Mouse (Mus musculus) MEL (cell line): ENCODE results near the gene Dock4. TPM values are rescaled to one million over a fixed set of nuclear protein-coding genes. Genes with fewer than 3 reads are reported as not detected.

Source experiments
- DNase-seq: peaks from one replicate; pipeline ENCODE4 v3.0.0; 2011; ENCODE audit warnings: low read depth, low spot score
- H3K27ac ChIP-seq: 2 replicates; pipeline ENCODE4 v1.5.1; 2012; ENCODE audit warnings: low read depth, mild to moderate bottlenecking, control low read depth, low read length, moderate library complexity; ENCODE audit not compliant: control insufficient read depth
- H3K27me3 ChIP-seq, 2 experiments: fragments of 150-350 bp in 1 of 2; sonication (generic) in 1 of 2; 2 replicates each; pipeline ENCODE4 v1.6.1; 2012; ENCODE audit warnings: low read length in 2 of 2, mild to moderate bottlenecking in 2 of 2, improper control_type of control experiment in 1 of 2, moderate library complexity in 1 of 2; ENCODE audit not compliant: insufficient read depth in 2 of 2, control insufficient read depth in 1 of 2
- H3K36me3 ChIP-seq, 2 experiments: 2 replicates each; pipeline ENCODE4 v1.6.1; 2012 to 2014; ENCODE audit warnings: low read length in 2 of 2, improper control_type of control experiment in 1 of 2, inconsistent platforms in 1 of 2, mild to moderate bottlenecking in 1 of 2; ENCODE audit not compliant: insufficient read depth in 2 of 2, control insufficient read depth in 1 of 2
- H3K4me1 ChIP-seq, 2 experiments: fragments of 150-350 bp in 1 of 2; sonication (generic) in 1 of 2; 2 replicates each; pipeline ENCODE4 v1.6.1; 2012; ENCODE audit warnings: low read length in 2 of 2, improper control_type of control experiment in 1 of 2, mild to moderate bottlenecking in 1 of 2; ENCODE audit not compliant: insufficient read depth in 2 of 2, control insufficient read depth in 1 of 2
- H3K4me3 ChIP-seq, 2 experiments: fragments of 150-350 bp in 1 of 2; sonication (generic) in 1 of 2; 2 replicates each; pipeline ENCODE4 v1.5.1; 2012; ENCODE audit warnings: low read depth in 2 of 2, low read length in 2 of 2, mild to moderate bottlenecking in 2 of 2, moderate library complexity in 2 of 2, control low read depth in 1 of 2, improper control_type of control experiment in 1 of 2; ENCODE audit not compliant: control insufficient read depth in 1 of 2, insufficient read depth in 1 of 2
- H3K79me2 ChIP-seq: 2 replicates; pipeline ENCODE4 v1.6.1; 2012; ENCODE audit warnings: mild to moderate bottlenecking, low read length, moderate library complexity; ENCODE audit not compliant: control insufficient read depth, poor library complexity, insufficient read depth
- H3K9ac ChIP-seq: 2 replicates; pipeline ENCODE4 v1.6.1; 2012; ENCODE audit warnings: low read depth, mild to moderate bottlenecking, control low read depth, low read length, moderate library complexity; ENCODE audit not compliant: control insufficient read depth, poor library complexity, severe bottlenecking
- H3K9me3 ChIP-seq: fragments of 150-350 bp; sonication (generic); replicated peaks from 2 replicates; pipeline ENCODE4 v1.6.1; 2012; ENCODE audit warnings: mild to moderate bottlenecking, low read length, improper control_type of control experiment, moderate library complexity; ENCODE audit not compliant: insufficient read depth
- CHD1 ChIP-seq: IDR thresholded peaks from 2 replicates; pipeline ENCODE4 v1.6.1; 2012; ENCODE audit warnings: low read depth, mild to moderate bottlenecking, inconsistent platforms, low read length, improper control_type of control experiment
- ELF1 ChIP-seq: IDR thresholded peaks from 2 replicates; pipeline ENCODE4 v1.6.1; 2014; ENCODE audit warnings: low read depth, mild to moderate bottlenecking, inconsistent platforms, low read length, improper control_type of control experiment, moderate library complexity
- EP300 ChIP-seq, 2 experiments: IDR thresholded peaks; 2 replicates each; pipeline ENCODE4 v1.6.1; 2011; ENCODE audit warnings: improper control_type of control experiment in 2 of 2, low read length in 2 of 2, low read depth in 1 of 2, mild to moderate bottlenecking in 1 of 2
- GABPA ChIP-seq: IDR thresholded peaks from 2 replicates; pipeline ENCODE4 v1.6.1; 2012; ENCODE audit warnings: low read depth, mild to moderate bottlenecking, inconsistent platforms, low read length, improper control_type of control experiment, moderate library complexity
- JUND ChIP-seq: IDR thresholded peaks from 2 replicates; pipeline ENCODE4 v1.6.1; 2011; ENCODE audit warnings: low read depth, mild to moderate bottlenecking, improper control_type of control experiment, low read length
- KAT2A ChIP-seq: conservative IDR thresholded peaks from 2 replicates; pipeline ENCODE4 v1.6.1; 2012; ENCODE audit warnings: low read depth, low read length, improper control_type of control experiment, inconsistent platforms
- MAFK ChIP-seq: IDR thresholded peaks from 2 replicates; pipeline ENCODE4 v1.6.1; 2011; ENCODE audit warnings: low read depth, mild to moderate bottlenecking, low read length, improper control_type of control experiment, borderline replicate concordance
- MAX ChIP-seq: IDR thresholded peaks from 2 replicates; pipeline ENCODE4 v1.6.1; 2011; ENCODE audit warnings: low read length, improper control_type of control experiment
- MAZ ChIP-seq: IDR thresholded peaks from 2 replicates; pipeline ENCODE4 v1.6.1; 2012; ENCODE audit warnings: low read depth, mild to moderate bottlenecking, inconsistent platforms, low read length, improper control_type of control experiment
- NELFE ChIP-seq: IDR thresholded peaks from 2 replicates; pipeline ENCODE4 v1.6.1; 2011; ENCODE audit warnings: low read depth, low read length, improper control_type of control experiment
- NRF1 ChIP-seq: IDR thresholded peaks from 2 replicates; pipeline ENCODE4 v1.6.1; 2014; ENCODE audit warnings: low read depth, mild to moderate bottlenecking, inconsistent platforms, low read length, improper control_type of control experiment, moderate library complexity; ENCODE audit not compliant: poor library complexity, insufficient read depth, severe bottlenecking
- POLR2AphosphoS5 ChIP-seq: IDR thresholded peaks from 2 replicates; pipeline ENCODE4 v1.6.1; 2012; ENCODE audit warnings: low read depth, borderline replicate concordance, mild to moderate bottlenecking, inconsistent platforms, low read length, moderate library complexity, mixed read lengths
- SIN3A ChIP-seq: IDR thresholded peaks from 2 replicates; pipeline ENCODE4 v1.6.1; 2012; ENCODE audit warnings: low read length, improper control_type of control experiment, inconsistent platforms
- TCF12 ChIP-seq: IDR thresholded peaks from 2 replicates; pipeline ENCODE4 v1.6.1; 2014; ENCODE audit warnings: low read depth, mild to moderate bottlenecking, inconsistent platforms, low read length, improper control_type of control experiment, moderate library complexity
- USF2 ChIP-seq, 2 experiments: IDR thresholded peaks; 2 replicates each; pipeline ENCODE4 v1.6.1; 2011 to 2012; ENCODE audit warnings: improper control_type of control experiment in 2 of 2, low read length in 2 of 2, borderline replicate concordance in 1 of 2, inconsistent platforms in 1 of 2, low read depth in 1 of 2, mild to moderate bottlenecking in 1 of 2; ENCODE audit not compliant: insufficient read depth in 1 of 2
- ZC3H11A ChIP-seq: IDR thresholded peaks from 2 replicates; pipeline ENCODE4 v1.6.1; 2012; ENCODE audit warnings: low read depth, mild to moderate bottlenecking, inconsistent platforms, low read length, improper control_type of control experiment
- ZKSCAN1 ChIP-seq: IDR thresholded peaks from 2 replicates; pipeline ENCODE4 v1.6.1; 2012; ENCODE audit warnings: low read depth, mild to moderate bottlenecking, inconsistent platforms, low read length, improper control_type of control experiment, moderate library complexity
- ZNF384 ChIP-seq: IDR thresholded peaks from 2 replicates; pipeline ENCODE4 v1.6.1; 2012; ENCODE audit warnings: low read depth, mild to moderate bottlenecking, inconsistent platforms, low read length, improper control_type of control experiment
- polyA plus RNA-seq, 2 experiments: library from polyadenylated mRNA; stranded (reverse) in 1 of 2; unstranded in 1 of 2; fragments of >175 nt in 1 of 2; fragments of >200 nt in 1 of 2; gene quantifications; 2 replicates each; pipeline versions ENCODE4 v1.2.1 to v1.2.4; 2012; ENCODE audit warnings: low replicate concordance in 2 of 2, low read depth in 1 of 2; ENCODE audit not compliant: insufficient read length in 2 of 2, insufficient read depth in 1 of 2, missing spikeins in 1 of 2
- total RNA-seq: library from RNA; depleted of rRNA; stranded (reverse); fragments of 300-350 nt; gene quantifications from 2 replicates; pipeline ENCODE4 v1.2.3, GENCODE M21; 2012

Gene Dock4
- total and polyA plus RNA-seq, 3 experiments: 0.08 to 0.17 TPM; not detected in 1

GRCm38 (mm10) chr12:40417257-40417656 is 28.5 kb upstream of the Dock4 start:
- no peak for TF ChIP-seq ZC3H11A
- no peak overlapping the region for H3K27ac ChIP-seq
- H3K27me3 ChIP-seq: no peaks in the 10 kb centered on the region
- no peaks in the 10 kb centered on the region for H3K4me1 ChIP-seq
- no peak overlapping the region for H3K4me3 ChIP-seq
- H3K9me3 ChIP-seq: no peaks in the 10 kb centered on the region
- H3K9ac ChIP-seq: no peak overlapping the region
- DNase-seq: no peak
- H3K79me2 ChIP-seq: no peaks in the 10 kb centered on the region
- peaks cover 0 to 2% of the 10 kb centered on the region in 2 experiments; a peak in 1 of 4 replicates for H3K36me3 ChIP-seq

GRCm38 (mm10) chr12:40424991-40425390 is 20.8 kb upstream of the Dock4 start:
- Histone ChIP-seq H3K4me3 (no peak overlapping the region), H3K27me3 (no peaks in the 10 kb centered on the region), H3K36me3 (peaks cover 0 to 2% of the 10 kb centered on the region in 2 experiments; a peak in 1 of 4 replicates), H3K9me3 (no peaks in the 10 kb centered on the region), H3K79me2 (no peaks in the 10 kb centered on the region), H3K27ac (no peak overlapping the region), H3K4me1 (no peaks in the 10 kb centered on the region), H3K9ac (no peak overlapping the region)
- DNase-seq: no peak
- no peak for TF ChIP-seq CHD1
- TF ChIP-seq POLR2AphosphoS5: no peak
- no peak for TF ChIP-seq MAX
- no peak for TF ChIP-seq ZKSCAN1

- Histone ChIP-seq H3K4me1 (no peaks in the 10 kb centered on the region), H3K27ac (no peak overlapping the region), H3K27me3 (no peaks in the 10 kb centered on the region), H3K9ac (no peak overlapping the region), H3K36me3 (no peaks in the 10 kb centered on the region), H3K4me3 (no peak overlapping the region), H3K79me2 (no peaks in the 10 kb centered on the region), H3K9me3 (no peaks in the 10 kb centered on the region)
- no peak for TF ChIP-seq GABPA
- TF ChIP-seq JUND: no peak
- no peak for TF ChIP-seq MAFK
- TF ChIP-seq SIN3A: no peak
- TF ChIP-seq ELF1: no peak
- TF ChIP-seq TCF12: no peak
- no peak for TF ChIP-seq KAT2A
- TF ChIP-seq ZNF384: no peak
- no peak for TF ChIP-seq EP300 (IDR thresholded peaks at IDR 0.05; ENCODE audit: low read depth in 1 of 2, low read length in 2 of 2)
- no peak for TF ChIP-seq ZC3H11A
- TF ChIP-seq NRF1: no peak
- TF ChIP-seq CHD1: no peak
- no peak for TF ChIP-seq MAZ
- no peak for TF ChIP-seq USF2 (IDR thresholded peaks at IDR 0.05; ENCODE audit: borderline replicate concordance in 1 of 2, insufficient read depth in 1 of 2, low read depth in 1 of 2, low read length in 2 of 2)
- no peak for TF ChIP-seq NELFE
- no peak for DNase-seq
These were observed 18.1 kb upstream of the Dock4 start for GRCm38 (mm10) chr12:40427606-40428005.
